Mouse (Mus musculus): ENCODE measurements around the gene Fyn.
A peak's percentile ranks its signal among the peaks of the same experiment; 100 is the strongest.

Fyn gene

GRCm38 (mm10) chr10:39440506-39440905, 71.9 kb downstream of the Fyn start:
- DNase-seq (ENCODE audit: inconsistent age in 2 of 2, low spot score in 1 of 2) = no peak

- DNase-seq (ENCODE audit: inconsistent age in 2 of 2, low spot score in 1 of 2) = no peak
These were observed 73.0 kb downstream of the Fyn start for GRCm38 (mm10) chr10:39441636-39442035.

GRCm38 (mm10) chr10:39443122-39443521, 74.5 kb downstream of the Fyn start:
- DNase-seq (ENCODE audit: inconsistent age in 2 of 2, low spot score in 1 of 2) = no peak

GRCm38 (mm10) chr10:39443947-39444346, 75.3 kb downstream of the Fyn start:
- no peak for DNase-seq (ENCODE audit: inconsistent age in 2 of 2, low spot score in 1 of 2)

GRCm38 (mm10) chr10:39445870-39446269, 77.2 kb downstream of the Fyn start:
- DNase-seq (ENCODE audit: inconsistent age in 2 of 2, low spot score in 1 of 2) = no peak

GRCm38 (mm10) chr10:39446706-39447105, 78.1 kb downstream of the Fyn start:
- DNase-seq (ENCODE audit: inconsistent age in 2 of 2, low spot score in 1 of 2) = no peak

GRCm38 (mm10) chr10:39449179-39449578, 80.5 kb downstream of the Fyn start:
- no peak for DNase-seq (ENCODE audit: inconsistent age in 2 of 2, low spot score in 1 of 2)

GRCm38 (mm10) chr10:39450356-39450755, 81.7 kb downstream of the Fyn start:
- DNase-seq (ENCODE audit: inconsistent age in 2 of 2, low spot score in 1 of 2) = no peak

GRCm38 (mm10) chr10:39451065-39451464, 82.4 kb downstream of the Fyn start:
- DNase-seq (ENCODE audit: inconsistent age in 2 of 2, low spot score in 1 of 2) = peak in 1 of 2 experiments; percentile 56

- DNase-seq (ENCODE audit: inconsistent age in 2 of 2, low spot score in 1 of 2) = no peak
These were observed 83.4 kb downstream of the Fyn start for GRCm38 (mm10) chr10:39451918-39452624.

GRCm38 (mm10) chr10:39455344-39455743, 86.7 kb downstream of the Fyn start:
- DNase-seq (ENCODE audit: inconsistent age in 2 of 2, low spot score in 1 of 2) = no peak

- DNase-seq (ENCODE audit: inconsistent age in 2 of 2, low spot score in 1 of 2) = no peak
These were observed 87.4 kb downstream of the Fyn start for GRCm38 (mm10) chr10:39455857-39456620.

- no peak for DNase-seq (ENCODE audit: inconsistent age in 2 of 2, low spot score in 1 of 2)
These were observed 88.1 kb downstream of the Fyn start for GRCm38 (mm10) chr10:39456776-39457175.

GRCm38 (mm10) chr10:39457281-39457680, 88.6 kb downstream of the Fyn start:
- no peak for DNase-seq (ENCODE audit: inconsistent age in 2 of 2, low spot score in 1 of 2)

- peak; percentile 76 to 88 for DNase-seq (ENCODE audit: inconsistent age in 2 of 2, low spot score in 1 of 2)
These were observed 90.4 kb downstream of the Fyn start for GRCm38 (mm10) chr10:39458766-39459699.

- no peak for DNase-seq (ENCODE audit: inconsistent age in 2 of 2, low spot score in 1 of 2)
These were observed 92.0 kb downstream of the Fyn start for GRCm38 (mm10) chr10:39460621-39461020.

GRCm38 (mm10) chr10:39461909-39462308, 93.3 kb downstream of the Fyn start:
- DNase-seq (ENCODE audit: inconsistent age in 2 of 2, low spot score in 1 of 2) = no peak

- DNase-seq (ENCODE audit: inconsistent age in 2 of 2, low spot score in 1 of 2) = no peak
These were observed 94.1 kb downstream of the Fyn start for GRCm38 (mm10) chr10:39462711-39463110.

GRCm38 (mm10) chr10:39464383-39464782, 95.7 kb downstream of the Fyn start:
- DNase-seq (ENCODE audit: inconsistent age in 2 of 2, low spot score in 1 of 2) = no peak

GRCm38 (mm10) chr10:39467317-39467716, 98.7 kb downstream of the Fyn start:
- peak in 1 of 2 experiments; percentile 60 for DNase-seq (ENCODE audit: inconsistent age in 2 of 2, low spot score in 1 of 2)

- DNase-seq (ENCODE audit: inconsistent age in 2 of 2, low spot score in 1 of 2) = no peak
These were observed 99.2 kb downstream of the Fyn start for GRCm38 (mm10) chr10:39467821-39468220.
